Mouse (Mus musculus) 3134 (cell line): ENCODE measurements around the gene Inhbb.

Experiments
- DNase-seq: peaks from one replicate; pipeline ENCODE4 v3.0.0-alpha.2; 2011; ENCODE audit warnings: low spot score; ENCODE audit not compliant: insufficient read length; ENCODE audit errors: extremely low read depth

Inhbb gene

DNA sequence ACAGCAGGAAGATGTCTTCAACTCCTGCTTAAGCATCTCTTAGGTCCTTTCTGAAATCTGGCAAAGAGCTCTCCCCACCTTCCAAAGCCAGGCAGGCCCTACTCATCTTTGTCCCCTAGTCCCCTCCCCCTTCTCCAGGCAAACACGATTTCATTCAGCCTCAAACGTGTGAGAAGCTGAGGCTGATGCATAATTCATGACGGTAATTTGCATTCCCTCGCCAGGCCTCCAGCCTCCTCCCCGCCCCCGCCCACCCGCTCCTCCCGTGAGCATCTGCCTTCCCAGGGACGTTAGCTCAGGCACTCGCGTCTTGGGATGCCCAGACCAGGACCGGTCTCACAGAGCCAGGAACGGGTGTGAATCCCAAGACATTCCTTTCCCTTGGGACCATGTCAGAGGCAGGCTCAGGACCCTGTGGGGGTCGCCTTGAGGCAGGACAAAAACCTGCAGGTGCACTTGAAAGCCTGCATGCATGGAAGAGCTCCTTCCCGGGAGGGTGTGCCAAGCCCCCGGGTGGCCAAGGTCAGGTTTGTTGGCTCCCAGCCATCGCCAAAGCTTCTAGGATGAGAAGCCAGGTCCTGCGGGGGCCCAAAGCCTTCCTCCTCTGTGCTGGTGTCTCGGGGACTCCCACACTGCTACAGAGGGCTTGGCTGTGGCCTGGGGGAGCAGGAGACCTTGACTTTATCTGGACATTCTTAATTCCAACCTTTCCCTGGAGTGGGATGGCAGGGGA is 33.2 kb downstream of the Inhbb start:
- DNase-seq: no peak

DNA sequence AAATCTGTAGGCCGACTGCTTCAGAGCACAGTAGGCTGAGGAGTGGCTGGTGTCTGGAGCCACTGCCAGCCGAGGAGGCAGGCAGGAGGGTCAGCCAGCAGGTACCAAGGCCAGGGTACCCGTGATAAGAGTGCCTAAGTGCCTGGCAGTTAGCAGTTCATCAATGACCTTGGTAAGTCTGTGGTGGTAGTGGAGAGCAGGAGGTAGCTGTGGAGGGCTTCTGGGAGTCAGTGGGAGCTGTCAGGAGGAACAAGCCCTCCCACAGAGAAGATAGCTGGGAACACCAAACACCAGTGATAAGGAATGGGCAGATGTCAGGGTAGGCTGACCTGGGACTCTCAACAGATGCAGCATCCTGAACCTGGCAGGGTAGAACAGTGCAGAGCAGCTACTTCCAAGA is 35.7 kb downstream of the Inhbb start:
- no peak for DNase-seq

GRCm38 (mm10) chr1:119383916-119384315 is 38.1 kb downstream of the Inhbb start:
- DNase-seq: no peak

DNA sequence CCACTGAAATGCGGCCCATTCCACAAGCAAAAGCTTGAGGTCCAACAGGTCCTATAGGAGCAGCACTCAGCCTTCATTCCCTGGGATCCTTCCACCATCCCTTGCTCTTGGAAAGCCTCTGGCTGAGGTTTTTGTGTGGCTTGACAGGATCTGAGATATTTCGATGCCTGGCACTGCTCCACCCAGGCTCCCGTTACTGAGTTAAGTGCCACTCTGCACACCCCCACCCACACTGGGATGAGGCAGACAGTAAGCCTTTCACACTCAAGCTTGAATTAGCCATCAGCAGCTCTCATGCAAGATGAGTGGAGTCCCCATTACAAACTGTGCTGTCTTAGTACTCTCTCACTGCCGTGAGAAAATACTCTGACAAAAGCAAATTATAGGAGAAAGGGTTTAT is 41.4 kb downstream of the Inhbb start:
- DNase-seq: no peak

DNA sequence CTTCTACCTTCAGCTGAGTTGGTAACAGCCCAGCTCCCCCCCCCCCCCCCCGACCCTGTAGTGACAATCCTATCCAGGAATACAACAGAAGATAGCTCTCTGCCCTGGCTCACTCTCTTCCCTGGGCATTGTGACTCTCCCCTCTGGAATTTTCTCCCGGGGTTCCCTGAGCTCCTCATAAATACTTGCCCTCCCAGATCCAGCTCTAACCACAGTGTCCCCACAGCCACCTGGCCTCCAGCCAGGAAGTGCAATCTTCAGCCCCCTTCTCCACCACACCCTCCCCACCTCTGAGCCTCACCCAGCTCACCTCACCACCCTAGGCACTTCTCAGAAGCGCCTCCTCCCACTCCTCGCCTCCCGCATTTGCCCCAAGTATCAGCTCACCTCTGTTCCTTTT is 46.7 kb downstream of the Inhbb start:
- DNase-seq: peak; percentile 71

DNA sequence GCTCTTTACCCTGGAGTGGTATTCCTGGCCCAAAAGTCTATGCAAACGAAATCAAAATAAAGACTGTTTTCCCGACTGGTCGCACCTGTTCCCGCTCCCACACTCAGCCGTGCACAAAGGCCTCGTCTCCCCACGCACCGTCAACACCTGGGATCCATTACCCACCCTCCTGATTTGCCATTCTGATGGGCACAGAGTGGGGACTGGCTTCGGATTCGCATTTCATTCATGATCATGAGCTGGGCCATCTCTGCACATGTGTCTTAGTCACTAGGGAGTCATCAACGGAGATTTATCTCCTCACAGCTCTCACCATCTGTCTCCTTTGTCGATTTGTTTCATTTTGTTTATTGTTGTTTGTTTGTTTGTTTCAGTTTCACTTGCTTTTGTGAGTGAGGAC is 54.5 kb downstream of the Inhbb start:
- DNase-seq: no peak

- no peak for DNase-seq
These were observed 55.7 kb downstream of the Inhbb start for GRCm38 (mm10) chr1:119366315-119366714.
